Mouse (Mus musculus) thymus, postnatal 25 days (tissue): ENCODE results near the gene Col13a1.
A peak's percentile ranks its signal among the peaks of the same experiment; 100 is the strongest.

ENCODE experiments used
- DNase-seq: peaks from one replicate; pipeline ENCODE4 v3.0.0; 2022

The Col13a1 gene

GRCm38 (mm10) chr10:61894564-61894963 is 84.3 kb downstream of the Col13a1 start:
- no peak for DNase-seq

DNA sequence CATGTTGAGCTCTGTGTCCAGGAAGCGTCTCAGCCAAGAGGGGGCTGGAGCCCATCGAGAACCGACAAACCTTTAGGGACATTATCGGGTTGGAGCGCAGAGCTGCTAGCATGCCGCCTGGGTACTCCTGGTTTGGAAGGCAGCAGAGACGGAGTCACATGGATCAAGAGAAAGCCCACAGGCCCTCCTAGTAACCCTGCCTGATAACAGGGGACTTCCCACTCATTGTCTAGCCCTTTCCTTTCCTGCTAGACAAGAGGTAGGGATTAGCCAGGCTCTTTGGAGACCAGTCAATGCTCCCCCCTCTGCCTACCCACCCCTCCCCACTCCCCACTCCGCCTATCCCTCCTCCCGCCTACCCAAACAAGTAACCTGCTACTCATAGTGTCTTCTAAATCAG is 87.8 kb downstream of the Col13a1 start:
- no peak for DNase-seq

GRCm38 (mm10) chr10:61890294-61890693 is 88.6 kb downstream of the Col13a1 start:
- DNase-seq: no peak

DNA sequence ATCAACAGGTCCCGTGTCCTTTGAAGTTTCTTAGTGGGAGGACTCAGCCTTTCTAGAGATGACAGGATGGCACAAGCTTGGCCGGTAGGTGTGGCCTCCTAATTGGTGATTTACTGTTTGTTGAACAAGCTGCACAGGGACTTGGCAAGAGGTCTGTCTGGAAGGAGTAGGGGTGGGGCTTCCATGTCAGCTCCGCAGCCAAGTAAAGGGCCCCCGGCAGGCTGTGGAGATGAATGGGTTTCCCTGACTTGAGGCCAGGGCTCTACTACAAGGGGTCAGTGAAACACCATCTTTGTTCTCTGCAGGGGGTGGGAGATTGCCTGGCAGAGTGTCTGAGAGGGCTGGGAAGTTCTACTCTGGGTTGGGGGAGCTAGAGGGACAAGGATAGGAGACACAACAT is 99.5 kb downstream of the Col13a1 start:
- DNase-seq: no peak

- peak; percentile 53 for DNase-seq
Measured at GRCm38 (mm10) chr10:61877787-61878186, 101.1 kb downstream of the Col13a1 start.

DNA sequence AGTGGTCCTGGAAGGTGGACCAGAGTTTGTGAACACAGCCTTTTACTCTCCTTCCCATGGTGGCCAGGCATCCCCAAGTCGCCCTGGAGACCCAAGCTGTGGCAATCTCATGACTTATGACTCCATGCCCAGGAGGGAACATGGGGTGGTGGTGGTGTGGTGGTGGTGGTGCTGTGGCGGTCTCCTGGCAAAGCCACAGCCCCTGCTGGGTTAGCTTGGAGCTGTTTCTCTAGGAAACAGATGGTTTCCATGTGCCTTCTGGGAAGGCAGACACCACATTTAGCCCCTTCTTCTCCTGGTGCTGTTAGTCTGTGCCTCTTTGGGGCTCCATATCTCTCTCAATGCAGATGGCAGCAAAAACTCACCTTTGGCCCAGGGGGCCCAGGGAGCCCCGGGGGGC is 109.1 kb downstream of the Col13a1 start:
- no peak for DNase-seq

DNA sequence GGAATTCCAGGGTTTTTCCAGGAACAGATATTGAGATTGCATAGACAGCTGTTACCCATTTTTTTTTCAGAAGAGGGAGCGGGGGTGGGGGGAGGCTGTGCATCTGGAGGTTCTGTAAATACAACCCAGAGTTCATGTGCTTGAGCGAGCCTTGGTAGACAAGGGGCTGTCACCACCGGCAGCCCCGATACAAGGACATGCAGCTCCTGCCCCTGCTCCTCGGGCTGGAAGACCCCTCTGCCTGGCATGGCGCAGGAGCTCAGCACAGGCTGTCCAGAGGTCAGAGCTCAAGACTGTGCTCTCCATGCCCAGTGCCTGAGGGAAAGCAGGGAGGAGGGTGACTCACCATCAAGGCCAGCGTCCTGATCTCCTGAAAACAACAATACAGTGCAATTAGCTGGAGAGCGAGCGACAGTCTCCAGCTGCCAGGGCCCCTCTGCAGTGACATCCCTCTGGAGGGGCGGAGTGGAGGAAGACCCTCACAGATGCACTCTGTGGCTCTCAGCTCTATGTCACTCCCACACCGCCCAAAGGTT is 112.8 kb downstream of the Col13a1 start:
- no peak for DNase-seq

DNA sequence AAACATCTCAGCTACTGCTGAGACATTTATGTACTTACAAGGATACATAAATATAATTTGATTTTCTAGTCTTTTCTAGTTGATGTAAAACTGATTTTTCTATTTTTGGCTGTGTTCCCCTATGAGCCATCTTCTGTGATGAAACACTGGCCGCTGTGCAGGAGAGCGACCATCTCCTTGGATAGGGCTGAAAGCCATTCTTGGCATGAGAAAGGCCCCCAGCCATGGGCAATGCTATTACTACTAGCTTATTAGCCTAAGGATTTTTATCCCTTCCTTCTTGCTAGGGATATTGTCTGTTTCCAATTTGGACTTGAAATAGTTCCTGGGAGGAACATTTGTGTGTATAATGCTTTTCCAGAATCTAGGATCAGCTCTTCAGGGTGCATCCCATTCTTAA is 119.5 kb downstream of the Col13a1 start:
- DNase-seq: no peak

DNA sequence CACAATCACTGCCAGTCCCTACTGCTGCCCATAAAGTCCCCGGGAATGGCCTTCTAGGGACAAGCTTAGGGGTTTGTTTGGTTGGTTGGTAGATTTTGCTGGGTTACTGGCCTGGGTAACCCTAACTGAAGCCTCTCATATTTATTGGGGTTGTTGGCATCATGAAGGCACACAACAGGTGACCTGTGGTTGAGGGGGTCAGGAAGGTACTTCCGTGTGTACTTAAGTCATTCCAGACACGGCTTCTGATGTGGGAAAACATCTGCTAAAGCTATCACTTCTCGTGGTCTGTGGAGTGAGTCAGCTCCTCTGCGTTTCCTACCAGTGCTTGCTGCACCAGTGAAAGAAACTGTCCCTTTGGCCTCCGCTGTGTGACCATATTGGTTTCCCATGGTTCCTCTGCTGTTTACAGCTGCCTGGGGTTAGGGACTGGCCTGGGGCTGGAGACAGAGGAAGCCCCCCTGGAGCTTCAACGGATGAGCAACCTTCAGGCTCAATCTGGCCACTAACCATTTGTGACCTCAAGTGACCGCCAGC is 123.7 kb downstream of the Col13a1 start:
- DNase-seq: no peak

DNA sequence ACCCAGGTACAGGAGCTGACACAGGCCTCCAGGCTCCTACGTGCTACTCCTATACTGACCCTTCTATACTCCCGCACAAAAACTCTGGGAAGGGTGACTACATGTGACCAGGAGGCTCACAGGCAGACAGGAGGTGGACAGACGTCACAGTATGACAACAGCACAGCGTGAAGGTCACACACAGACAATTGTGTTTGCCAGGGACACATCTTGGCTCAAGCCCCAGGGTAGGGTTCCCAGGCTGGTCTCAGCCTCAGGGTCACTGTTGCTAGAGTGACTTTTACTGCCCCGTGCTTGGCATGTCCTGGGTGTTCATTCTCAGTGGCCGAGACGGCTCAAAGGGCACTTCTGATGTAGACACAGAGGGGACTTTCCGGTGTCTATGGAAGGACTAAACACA is 126.1 kb downstream of the Col13a1 start:
- no peak for DNase-seq

GRCm38 (mm10) chr10:61848553-61848952 is 130.4 kb downstream of the Col13a1 start:
- no peak for DNase-seq

- DNase-seq: no peak
Measured at GRCm38 (mm10) chr10:61845476-61845875, 133.4 kb downstream of the Col13a1 start.

DNA sequence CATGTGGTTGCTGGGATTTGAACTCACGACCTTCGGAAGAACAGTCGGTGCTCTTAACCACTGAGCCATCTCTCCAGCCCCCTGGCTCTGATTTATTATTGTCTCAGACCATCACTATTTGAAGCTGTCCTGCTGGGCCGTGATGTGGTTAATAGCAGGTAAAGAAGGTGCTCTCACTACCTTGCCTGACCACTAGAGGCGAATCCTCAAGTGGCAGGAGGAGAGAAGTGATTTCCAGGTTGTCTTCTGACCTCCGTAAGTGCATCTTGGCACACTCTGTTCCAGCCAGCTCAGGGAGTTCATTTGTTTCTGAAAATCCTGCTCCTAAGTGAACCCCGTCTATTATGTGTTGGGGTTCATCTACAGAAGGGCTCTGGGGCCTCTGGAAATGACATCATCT is 134.4 kb downstream of the Col13a1 start:
- no peak for DNase-seq

- DNase-seq: no peak
Measured at GRCm38 (mm10) chr10:61842261-61842660, 136.6 kb downstream of the Col13a1 start.

DNA sequence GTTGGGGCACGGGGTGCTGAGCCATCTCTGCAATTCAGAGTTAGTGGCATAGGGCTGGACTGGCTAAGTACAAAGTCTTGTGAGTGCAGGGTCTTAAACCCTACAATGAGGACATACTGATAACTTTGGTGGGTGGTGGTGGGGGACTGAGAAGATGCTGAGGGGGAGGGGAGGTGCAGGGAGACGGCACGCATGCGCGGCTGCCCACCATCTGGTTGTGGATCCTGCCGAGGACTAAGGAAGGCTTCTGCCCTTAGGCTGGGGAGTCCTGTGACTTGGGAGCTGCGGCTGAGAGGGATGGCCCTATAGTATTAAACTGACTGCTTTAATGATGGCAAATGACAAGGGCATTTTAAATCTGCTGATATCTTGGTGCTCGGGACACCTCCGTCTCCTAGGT is 139.6 kb downstream of the Col13a1 start:
- no peak for DNase-seq

- peak; percentile 42 for DNase-seq
Measured at GRCm38 (mm10) chr10:61838769-61839168, 140.1 kb downstream of the Col13a1 start.

GRCm38 (mm10) chr10:61837286-61837685 is 141.6 kb downstream of the Col13a1 start:
- DNase-seq: no peak

DNA sequence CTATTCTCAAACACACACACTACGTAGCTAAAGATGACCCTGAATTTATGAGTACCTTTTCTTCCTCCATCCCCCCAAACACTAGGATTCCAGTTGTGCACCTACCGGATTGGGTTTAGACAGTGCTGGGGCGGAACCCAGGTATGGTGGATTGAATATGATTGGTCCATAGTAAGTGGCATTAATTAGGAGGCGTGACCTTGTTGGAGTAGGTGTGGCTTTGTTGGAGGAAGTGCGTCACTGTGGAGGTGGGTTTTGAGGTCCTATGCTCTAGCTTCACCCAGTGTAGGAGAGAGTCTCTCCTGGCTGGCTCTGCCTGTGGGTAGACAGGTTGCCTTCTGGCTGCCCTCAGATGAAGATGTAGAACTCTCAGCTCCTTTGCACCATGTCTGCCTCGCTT is 144.6 kb downstream of the Col13a1 start:
- no peak for DNase-seq

- DNase-seq: no peak
Measured at GRCm38 (mm10) chr10:61832713-61833112, 146.2 kb downstream of the Col13a1 start.

GRCm38 (mm10) chr10:61831741-61832140 is 147.2 kb downstream of the Col13a1 start:
- DNase-seq: no peak

DNA sequence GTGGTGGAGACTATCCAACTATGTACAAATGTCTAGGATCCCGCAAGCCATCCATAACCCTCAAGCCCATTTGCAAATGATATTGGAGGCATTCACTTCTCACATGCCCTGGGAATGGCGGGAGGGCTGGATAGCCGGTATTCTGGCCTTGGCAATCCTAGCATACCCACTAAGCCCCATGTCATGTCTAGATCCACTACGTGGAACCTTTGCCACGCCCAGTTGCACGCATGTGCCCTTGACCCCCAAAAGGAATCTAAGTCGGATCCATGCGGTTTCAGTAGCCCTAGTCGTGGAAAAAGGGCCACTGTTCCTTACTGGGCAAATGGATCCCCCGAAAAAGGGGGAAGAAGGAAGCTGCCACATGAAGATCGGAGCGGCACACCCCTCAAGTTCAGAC is 147.7 kb downstream of the Col13a1 start:
- no peak for DNase-seq

- DNase-seq: no peak
Measured at GRCm38 (mm10) chr10:61830817-61831216, 148.1 kb downstream of the Col13a1 start.

GRCm38 (mm10) chr10:61829046-61829445 is 149.9 kb downstream of the Col13a1 start:
- DNase-seq: no peak

GRCm38 (mm10) chr10:61827950-61828936 is 150.7 kb downstream of the Col13a1 start:
- DNase-seq: no peak
